Mouse (Mus musculus) hindbrain, embryonic 15.5 days (tissue): ENCODE results near the gene Tmem233. TPM values are rescaled to one million over a fixed set of nuclear protein-coding genes. Genes with fewer than 3 reads are reported as not detected.

ENCODE experiments used
- ATAC-seq: fragments of 200-750 bp; cut with Nextera tagmentation; 2 replicates; pipeline ENCODE4 v1.8.0; 2017; ENCODE audit warnings: low read depth, moderate number of reproducible peaks, moderate TSS enrichment; ENCODE audit not compliant: low FRiP score
- H3K27ac ChIP-seq: fragments of 300-500 bp; sonication (generic); replicated peaks from 2 replicates; pipeline ENCODE4 v1.5.1; 2015; ENCODE audit warnings: mild to moderate bottlenecking, inconsistent platforms
- H3K27me3 ChIP-seq: fragments of 300-500 bp; sonication (generic); 2 replicates; pipeline ENCODE4 v1.6.1; 2015; ENCODE audit warnings: control low read depth, inconsistent platforms
- H3K36me3 ChIP-seq: fragments of 300-500 bp; sonication (generic); 2 replicates; pipeline ENCODE4 v1.6.1; 2015; ENCODE audit warnings: control low read depth, inconsistent platforms
- H3K4me1 ChIP-seq: fragments of 300-500 bp; sonication (generic); replicated peaks from 2 replicates; pipeline ENCODE4 v1.6.1; 2015; ENCODE audit warnings: control low read depth, inconsistent platforms
- H3K4me2 ChIP-seq: fragments of 300-500 bp; sonication (generic); 2 replicates; pipeline ENCODE4 v1.6.1; 2015; ENCODE audit warnings: moderate library complexity, mild to moderate bottlenecking, inconsistent platforms
- H3K4me3 ChIP-seq: fragments of 300-500 bp; sonication (generic); 2 replicates; pipeline ENCODE4 v1.5.1; 2015; ENCODE audit warnings: mild to moderate bottlenecking, inconsistent platforms
- H3K9ac ChIP-seq: fragments of 300-500 bp; sonication (generic); 2 replicates; pipeline ENCODE4 v1.6.1; 2015; ENCODE audit warnings: inconsistent platforms
- H3K9me3 ChIP-seq: fragments of 300-500 bp; sonication (generic); 2 replicates; pipeline ENCODE4 v1.6.1; 2016; ENCODE audit warnings: control low read depth, inconsistent platforms
- WGBS: fragments of 180-500 bp; shearing (Covaris S2); methylation state at CpG from one replicate; pipeline ENCODE4 v1.1.7; 2015; 5-methylcytosine and 5-hydroxymethylcytosine counted together
- polyA plus RNA-seq: library from polyadenylated mRNA; unstranded; fragments of >200 nt; fragmentation: Nextera tagmentation; extraction: Ambion mirVana; gene quantifications from 2 replicates; pipeline ENCODE4 v1.2.1, GENCODE M21; 2015

The Tmem233 gene
- polyA plus RNA-seq, 1 experiment from 2014 or later: not detected

GRCm38 (mm10) chr5:116026107-116026506, 56.9 kb downstream of the Tmem233 start:
- WGBS: 95% methylated on average over 5 of the region's 5 CpGs
- H3K4me1 ChIP-seq: peaks cover 28% of the 10 kb centered on the region
- no peaks in the 10 kb centered on the region for H3K9me3 ChIP-seq
- H3K36me3 ChIP-seq: no peaks in the 10 kb centered on the region
- no peak overlapping the region for H3K4me3 ChIP-seq
- H3K4me2 ChIP-seq: no peak overlapping the region
- no peaks in the 10 kb centered on the region for H3K27me3 ChIP-seq
- no peak overlapping the region for H3K9ac ChIP-seq
- H3K27ac ChIP-seq: no peak overlapping the region
- ATAC-seq: no peak

- Histone ChIP-seq H3K27ac (peak within 1 kb of the TSS; percentile 82), H3K36me3 (peaks cover 11% of the 10 kb centered on the region), H3K4me1 (peaks cover 21% of the 10 kb centered on the region), H3K4me2 (peak within 1 kb of the TSS; percentile 77), H3K27me3 (no peaks in the 10 kb centered on the region), H3K4me3 (peak within 1 kb of the TSS; percentile 88), H3K9me3 (no peaks in the 10 kb centered on the region), H3K9ac (peak within 1 kb of the TSS; percentile 80)
- ATAC-seq: peak; percentile 98
- WGBS: under 1% methylated on average over 46 of the region's 46 CpGs
Measured at GRCm38 (mm10) chr5:116024327-116024739, 58.7 kb downstream of the Tmem233 start, which contains the start of gene Prkab1. Gene Prkab1 (minus strand): TSS chr5:116024508.

- peak; percentile 80 for ATAC-seq
- H3K36me3 ChIP-seq: peaks cover 15% of the 10 kb centered on the region
- H3K27me3 ChIP-seq: no peaks in the 10 kb centered on the region
- H3K4me3 ChIP-seq: peak overlapping the region; percentile 88
- peak overlapping the region; percentile 77 for H3K4me2 ChIP-seq
- no peaks in the 10 kb centered on the region for H3K9me3 ChIP-seq
- H3K9ac ChIP-seq: peak overlapping the region; percentile 80
- peak overlapping the region; percentile 82 for H3K27ac ChIP-seq
- peaks cover 21% of the 10 kb centered on the region for H3K4me1 ChIP-seq
- WGBS: under 1% methylated on average over 28 of the region's 28 CpGs
Measured at GRCm38 (mm10) chr5:116023821-116024284, 59.2 kb downstream of the Tmem233 start.

GRCm38 (mm10) chr5:116023251-116023661, 59.8 kb downstream of the Tmem233 start:
- no peaks in the 10 kb centered on the region for H3K9me3 ChIP-seq
- peaks cover 21% of the 10 kb centered on the region for H3K4me1 ChIP-seq
- peak overlapping the region; percentile 80; the same call in 1 of the 2 replicates for H3K9ac ChIP-seq
- peak overlapping the region; percentile 88 for H3K4me3 ChIP-seq
- H3K27ac ChIP-seq: no peak overlapping the region
- ATAC-seq: no peak
- 39% methylated on average over 8 of the region's 8 CpGs for WGBS
- H3K27me3 ChIP-seq: no peaks in the 10 kb centered on the region
- H3K4me2 ChIP-seq: peak overlapping the region; percentile 77
- peaks cover 21% of the 10 kb centered on the region for H3K36me3 ChIP-seq

GRCm38 (mm10) chr5:116022658-116023200, 60.3 kb downstream of the Tmem233 start:
- Histone ChIP-seq H3K27ac (no peak overlapping the region), H3K4me3 (peak overlapping the region; percentile 88), H3K9me3 (no peaks in the 10 kb centered on the region), H3K36me3 (peaks cover 25% of the 10 kb centered on the region), H3K27me3 (no peaks in the 10 kb centered on the region), H3K4me2 (peak overlapping the region; percentile 77), H3K9ac (no peak overlapping the region), H3K4me1 (peaks cover 21% of the 10 kb centered on the region)
- 89% methylated on average over 7 of the region's 7 CpGs for whole genome bisulfite sequencing
- no peak for ATAC-seq

GRCm38 (mm10) chr5:116022131-116022530, 60.9 kb downstream of the Tmem233 start:
- Histone ChIP-seq H3K4me1 (peaks cover 21% of the 10 kb centered on the region), H3K9me3 (no peaks in the 10 kb centered on the region), H3K36me3 (peaks cover 31% of the 10 kb centered on the region), H3K27me3 (no peaks in the 10 kb centered on the region), H3K27ac (no peak overlapping the region), H3K9ac (no peak overlapping the region), H3K4me2 (no peak overlapping the region), H3K4me3 (no peak overlapping the region)
- no peak for ATAC-seq
- 93% methylated on average over 12 of the region's 12 CpGs for WGBS

- ATAC-seq: no peak
- Histone ChIP-seq H3K27me3 (no peaks in the 10 kb centered on the region), H3K9ac (no peak overlapping the region), H3K9me3 (no peaks in the 10 kb centered on the region), H3K4me3 (no peak overlapping the region), H3K4me1 (peaks cover 21% of the 10 kb centered on the region), H3K4me2 (no peak overlapping the region), H3K36me3 (peaks cover 37% of the 10 kb centered on the region), H3K27ac (no peak overlapping the region)
- 93% methylated on average over 14 of the region's 14 CpGs for WGBS
Measured at GRCm38 (mm10) chr5:116021552-116021951, 61.5 kb downstream of the Tmem233 start.

GRCm38 (mm10) chr5:116019371-116019770, 63.7 kb downstream of the Tmem233 start:
- no peak overlapping the region for H3K27ac ChIP-seq
- 76% methylated on average over 11 of the region's 11 CpGs for WGBS
- H3K4me2 ChIP-seq: no peak overlapping the region
- no peak for ATAC-seq
- peaks cover 21% of the 10 kb centered on the region for H3K4me1 ChIP-seq
- no peaks in the 10 kb centered on the region for H3K27me3 ChIP-seq
- no peak overlapping the region for H3K4me3 ChIP-seq
- no peaks in the 10 kb centered on the region for H3K9me3 ChIP-seq
- H3K36me3 ChIP-seq: peaks cover 59% of the 10 kb centered on the region
- no peak overlapping the region for H3K9ac ChIP-seq

GRCm38 (mm10) chr5:116018784-116019183, 64.3 kb downstream of the Tmem233 start:
- ATAC-seq: no peak
- Histone ChIP-seq H3K4me2 (no peak overlapping the region), H3K27me3 (no peaks in the 10 kb centered on the region), H3K36me3 (peaks cover 64% of the 10 kb centered on the region), H3K27ac (no peak overlapping the region), H3K9ac (no peak overlapping the region), H3K4me3 (no peak overlapping the region), H3K9me3 (no peaks in the 10 kb centered on the region), H3K4me1 (peaks cover 20% of the 10 kb centered on the region)
- WGBS: 88% methylated on average over 6 of the region's 6 CpGs

- 90% methylated on average over 9 of the region's 9 CpGs for WGBS
- Histone ChIP-seq H3K27me3 (no peaks in the 10 kb centered on the region), H3K9ac (no peak overlapping the region), H3K27ac (no peak overlapping the region), H3K9me3 (no peaks in the 10 kb centered on the region), H3K4me1 (peaks cover 14% of the 10 kb centered on the region), H3K4me2 (no peak overlapping the region), H3K4me3 (no peak overlapping the region), H3K36me3 (peaks cover 70% of the 10 kb centered on the region)
- no peak for ATAC-seq
Measured at GRCm38 (mm10) chr5:116018196-116018595, 64.8 kb downstream of the Tmem233 start.

- 94% methylated on average over 8 of the region's 8 CpGs for WGBS
- peaks cover 6% of the 10 kb centered on the region for H3K4me1 ChIP-seq
- no peak for ATAC-seq
- H3K36me3 ChIP-seq: peaks cover 78% of the 10 kb centered on the region
- no peaks in the 10 kb centered on the region for H3K9me3 ChIP-seq
- no peak overlapping the region for H3K27ac ChIP-seq
- H3K9ac ChIP-seq: no peak overlapping the region
- no peaks in the 10 kb centered on the region for H3K27me3 ChIP-seq
- H3K4me2 ChIP-seq: no peak overlapping the region
- no peak overlapping the region for H3K4me3 ChIP-seq
Measured at GRCm38 (mm10) chr5:116017391-116017790, 65.7 kb downstream of the Tmem233 start.

GRCm38 (mm10) chr5:116016542-116016941, 66.5 kb downstream of the Tmem233 start:
- no peak overlapping the region for H3K27ac ChIP-seq

GRCm38 (mm10) chr5:116014237-116014636, 68.8 kb downstream of the Tmem233 start:
- no peaks in the 10 kb centered on the region for H3K27me3 ChIP-seq
- ATAC-seq: no peak

More at GRCm38 (mm10) chr5:116016542-116016941, 66.5 kb downstream of the Tmem233 start:
- Histone ChIP-seq H3K36me3 (peaks cover 79% of the 10 kb centered on the region), H3K9ac (no peak overlapping the region), H3K27me3 (no peaks in the 10 kb centered on the region), H3K4me3 (no peak overlapping the region), H3K4me1 (no peaks in the 10 kb centered on the region), H3K4me2 (no peak overlapping the region), H3K9me3 (no peaks in the 10 kb centered on the region)
- no peak for ATAC-seq
- WGBS: 91% methylated on average over 5 of the region's 5 CpGs

More at GRCm38 (mm10) chr5:116014237-116014636, 68.8 kb downstream of the Tmem233 start:
- H3K4me2 ChIP-seq: no peak overlapping the region
- H3K27ac ChIP-seq: no peak overlapping the region
- WGBS: 93% methylated on average over 11 of the region's 11 CpGs
- H3K9me3 ChIP-seq: no peaks in the 10 kb centered on the region
- no peak overlapping the region for H3K4me3 ChIP-seq
- no peaks in the 10 kb centered on the region for H3K4me1 ChIP-seq
- no peak overlapping the region for H3K9ac ChIP-seq
- peaks cover 68% of the 10 kb centered on the region for H3K36me3 ChIP-seq
